Mouse (Mus musculus): ENCODE measurements around the gene Amotl1. TPM values are rescaled to one million over a fixed set of nuclear protein-coding genes. Genes with fewer than 3 reads are reported as not detected.

Gene Amotl1
- polyA plus RNA-seq, 1 experiment from 2014 or later: 29.6 TPM

DNA sequence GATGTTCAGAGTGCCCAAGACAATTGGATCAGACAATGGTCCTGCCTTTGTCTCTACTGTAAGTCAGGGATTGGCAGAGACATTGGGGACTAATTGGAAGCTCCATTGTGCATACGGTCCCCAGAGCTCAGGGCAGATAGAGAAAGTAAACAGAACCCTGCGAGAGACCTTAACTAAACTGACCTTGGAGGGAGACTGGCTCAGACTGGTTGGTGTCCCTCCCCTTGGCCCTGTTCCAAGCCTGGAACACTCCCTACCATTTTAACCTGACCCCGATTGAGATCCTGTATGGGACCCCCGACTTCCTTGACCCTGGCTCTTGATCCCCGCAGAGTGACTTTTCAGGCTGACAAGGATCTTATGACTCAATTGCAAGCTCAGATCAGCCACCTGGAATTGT lies 114.9 kb downstream of the Amotl1 start:
- no peaks in the 10 kb centered on the region for H3K4me1 ChIP-seq (ENCODE audit: insufficient read depth)
- ATAC-seq (ENCODE audit: insufficient read depth): no peak

DNA sequence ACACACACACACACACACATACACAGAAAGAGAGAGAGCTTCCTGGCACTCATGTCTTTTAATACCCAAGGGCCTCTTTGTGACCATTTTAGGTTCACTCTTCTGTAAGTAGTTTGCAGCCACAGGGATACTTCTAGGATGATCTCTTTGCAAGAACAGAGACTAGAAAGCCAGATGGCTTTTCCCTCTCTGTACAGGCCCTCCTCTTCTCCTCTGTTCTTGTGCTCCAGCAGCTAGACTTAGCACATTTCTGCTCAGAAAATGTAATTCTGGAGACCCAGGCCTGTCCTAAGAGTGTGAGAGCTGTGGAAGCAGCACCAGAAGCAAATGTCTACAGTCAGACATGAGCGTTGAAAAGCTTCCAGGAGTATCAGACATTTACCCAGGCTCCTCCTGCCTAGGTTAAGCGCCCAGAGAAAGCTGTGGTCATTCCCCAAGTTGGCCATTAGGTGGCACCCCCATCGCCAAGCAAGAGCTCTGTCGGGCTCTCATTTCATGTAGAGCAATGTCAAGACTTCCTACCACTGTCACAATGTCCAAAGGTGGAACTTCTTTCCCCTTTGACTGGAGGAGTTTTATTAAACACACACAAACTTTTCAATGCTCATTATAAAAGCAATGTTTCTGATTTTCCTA lies 121.3 kb downstream of the Amotl1 start:
- Histone ChIP-seq H3K9me3 (ENCODE audit: low read depth, low read length) (no peaks in the 10 kb centered on the region), H3K4me2 (no peak overlapping the region), H3K4me1 (ENCODE audit: insufficient read depth) (no peaks in the 10 kb centered on the region), H3K4me3 (ENCODE audit: low read depth, low read length) (no peak overlapping the region), H3K27ac (ENCODE audit: low read depth) (no peak overlapping the region), H3K27me3 (ENCODE audit: insufficient read depth, low read length) (no peaks in the 10 kb centered on the region), H3K36me3 (ENCODE audit: insufficient read depth) (no peaks in the 10 kb centered on the region), H3K9ac (no peak overlapping the region)
- 3% methylated on average over 4 of the region's 4 CpGs for WGBS
- DNase-seq (peak; percentile 91), ATAC-seq (ENCODE audit: insufficient read depth) (peak; percentile 75)
- TF ChIP-seq CTCF (IDR thresholded peaks at IDR 0.05; ENCODE audit: low read depth): peak; percentile 87

More for the DNA sequence above, 114.9 kb downstream of the Amotl1 start:
- Histone ChIP-seq H3K36me3 (ENCODE audit: insufficient read depth) (no peaks in the 10 kb centered on the region), H3K27ac (ENCODE audit: low read depth) (no peak overlapping the region), H3K9me3 (ENCODE audit: low read depth, low read length) (no peaks in the 10 kb centered on the region), H3K4me2 (no peak overlapping the region), H3K27me3 (ENCODE audit: insufficient read depth, low read length) (no peaks in the 10 kb centered on the region), H3K9ac (no peak overlapping the region), H3K4me3 (ENCODE audit: low read depth, low read length) (no peak overlapping the region)
- WGBS: 43% methylated on average over 5 of the region's 5 CpGs
- no peak for TF ChIP-seq CTCF (IDR thresholded peaks at IDR 0.05; ENCODE audit: low read depth)
- DNase-seq: no peak

DNA sequence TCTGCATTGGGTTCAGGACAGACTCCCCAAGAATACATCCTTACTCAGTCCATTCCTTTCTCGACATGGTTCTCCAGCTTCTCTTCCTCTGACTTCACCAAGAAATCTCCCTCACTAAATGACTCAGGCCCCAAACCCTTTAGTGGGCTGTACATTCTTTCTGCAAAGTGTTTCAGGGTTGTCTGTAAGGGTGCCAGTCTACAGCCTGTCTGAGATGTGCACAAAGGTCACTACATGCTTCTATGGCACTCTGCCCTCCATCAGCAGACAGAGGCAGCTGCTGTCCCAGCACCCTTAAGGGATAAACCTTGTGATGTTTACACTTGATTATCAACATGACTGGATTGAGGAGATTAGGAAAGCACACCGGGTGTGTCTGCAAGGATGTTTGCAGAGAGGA lies 123.2 kb downstream of the Amotl1 start:
- WGBS: 34% methylated on average over 2 of the region's 2 CpGs
- Histone ChIP-seq H3K4me1 (ENCODE audit: insufficient read depth) (no peaks in the 10 kb centered on the region), H3K27ac (ENCODE audit: low read depth) (no peak overlapping the region), H3K4me2 (no peak overlapping the region), H3K9me3 (ENCODE audit: low read depth, low read length) (no peaks in the 10 kb centered on the region), H3K4me3 (ENCODE audit: low read depth, low read length) (no peak overlapping the region), H3K9ac (no peak overlapping the region), H3K36me3 (ENCODE audit: insufficient read depth) (no peaks in the 10 kb centered on the region), H3K27me3 (ENCODE audit: insufficient read depth, low read length) (no peaks in the 10 kb centered on the region)
- DNase-seq: no peak
- no peak for ATAC-seq (ENCODE audit: insufficient read depth)
- no peak for TF ChIP-seq CTCF (IDR thresholded peaks at IDR 0.05; ENCODE audit: low read depth)

DNA sequence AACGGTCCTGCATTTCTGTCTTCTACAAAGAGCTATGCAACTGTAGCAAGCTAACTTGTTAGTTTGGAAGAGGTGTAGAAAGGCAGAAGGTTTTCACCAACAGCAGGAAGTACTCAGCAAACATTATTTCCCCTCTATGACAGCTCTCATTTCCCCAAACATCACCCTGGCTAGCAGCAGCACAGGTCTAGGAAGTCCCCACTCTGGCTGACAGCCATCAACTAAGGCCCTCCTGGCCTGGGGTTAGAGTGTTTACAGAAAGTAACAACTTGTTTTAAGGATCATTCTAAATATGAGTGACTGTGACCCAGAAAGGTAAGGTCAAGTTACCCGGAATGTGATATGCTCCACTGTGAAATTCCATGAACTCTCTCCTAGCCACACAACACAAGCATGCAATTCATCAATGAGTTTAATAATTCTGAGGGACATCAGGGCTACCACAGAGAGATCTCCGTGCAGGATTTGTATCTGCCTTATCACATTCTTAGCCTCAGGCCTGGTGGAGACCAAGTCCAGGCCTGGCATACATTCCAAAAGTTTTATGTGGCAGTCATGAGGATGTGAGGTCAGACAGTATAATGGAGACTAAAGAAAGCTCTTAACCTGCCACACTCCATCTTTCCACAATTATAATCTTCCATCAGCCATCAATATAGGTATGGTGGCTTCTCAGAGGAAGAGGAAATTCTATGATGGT lies 123.7 kb downstream of the Amotl1 start:
- no peaks in the 10 kb centered on the region for H3K27me3 ChIP-seq (ENCODE audit: insufficient read depth, low read length)
- H3K9ac ChIP-seq: no peak overlapping the region
- no peaks in the 10 kb centered on the region for H3K4me1 ChIP-seq (ENCODE audit: insufficient read depth)
- H3K9me3 ChIP-seq (ENCODE audit: low read depth, low read length): no peaks in the 10 kb centered on the region
- DNase-seq (peak; percentile 13), ATAC-seq (ENCODE audit: insufficient read depth) (no peak)
- no peak for TF ChIP-seq CTCF (IDR thresholded peaks at IDR 0.05; ENCODE audit: low read depth)
- H3K4me3 ChIP-seq (ENCODE audit: low read depth, low read length): no peak overlapping the region
- WGBS: 18% methylated on average over 3 of the region's 3 CpGs
- H3K27ac ChIP-seq (ENCODE audit: low read depth): no peak overlapping the region
- H3K4me2 ChIP-seq: no peak overlapping the region
- no peaks in the 10 kb centered on the region for H3K36me3 ChIP-seq (ENCODE audit: insufficient read depth)

DNA sequence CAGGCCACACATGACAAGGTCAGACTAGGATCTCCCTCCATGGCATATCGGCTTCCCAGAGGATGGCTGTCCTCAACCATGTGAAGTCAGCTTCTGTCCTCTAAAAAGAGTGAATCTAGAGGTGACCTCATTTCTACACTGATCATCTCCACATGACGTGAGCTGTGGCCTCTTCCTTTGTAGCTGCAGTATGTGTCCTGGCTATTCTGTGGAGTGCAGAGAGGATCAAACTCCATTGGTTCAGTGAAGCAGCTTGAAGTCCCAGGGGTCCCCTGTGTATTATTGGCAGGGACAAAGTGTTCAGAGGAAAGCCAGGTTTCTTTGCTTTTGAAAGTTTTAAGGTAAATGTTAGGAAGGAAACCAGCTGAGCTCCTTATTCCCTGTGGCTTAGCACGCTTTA lies 126.8 kb downstream of the Amotl1 start:
- no peak overlapping the region for H3K4me3 ChIP-seq (ENCODE audit: low read depth, low read length)
- WGBS: 84% methylated on average over 3 of the region's 3 CpGs
- no peak overlapping the region for H3K4me2 ChIP-seq
- H3K27ac ChIP-seq (ENCODE audit: low read depth): no peak overlapping the region
- H3K36me3 ChIP-seq (ENCODE audit: insufficient read depth): no peaks in the 10 kb centered on the region
- no peaks in the 10 kb centered on the region for H3K9me3 ChIP-seq (ENCODE audit: low read depth, low read length)
- TF ChIP-seq CTCF (IDR thresholded peaks at IDR 0.05; ENCODE audit: low read depth): no peak
- no peaks in the 10 kb centered on the region for H3K27me3 ChIP-seq (ENCODE audit: insufficient read depth, low read length)
- H3K9ac ChIP-seq: no peak overlapping the region
- DNase-seq (no peak), ATAC-seq (ENCODE audit: insufficient read depth) (no peak)
- no peaks in the 10 kb centered on the region for H3K4me1 ChIP-seq (ENCODE audit: insufficient read depth)

DNA sequence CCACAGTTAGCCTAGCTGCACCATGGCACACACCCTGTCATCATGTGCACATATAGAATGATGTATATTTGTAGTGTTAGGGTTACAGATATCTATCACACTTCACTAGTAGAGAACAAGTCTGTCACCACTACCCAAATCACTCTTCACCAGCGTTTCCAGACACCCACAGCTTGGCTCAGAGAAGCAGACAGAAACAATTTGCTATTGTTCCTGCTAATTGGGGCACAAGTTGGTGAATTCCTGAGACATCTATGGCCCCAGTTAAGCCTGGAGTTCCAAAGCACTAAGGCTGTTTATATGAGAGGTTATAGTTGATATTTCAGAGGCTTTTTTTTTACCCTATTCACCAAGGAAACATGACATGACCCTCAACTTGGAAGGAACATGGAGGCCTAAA lies 127.6 kb downstream of the Amotl1 start:
- Histone ChIP-seq H3K4me2 (no peak overlapping the region), H3K27ac (ENCODE audit: low read depth) (no peak overlapping the region), H3K27me3 (ENCODE audit: insufficient read depth, low read length) (no peaks in the 10 kb centered on the region), H3K4me1 (ENCODE audit: insufficient read depth) (no peaks in the 10 kb centered on the region), H3K36me3 (ENCODE audit: insufficient read depth) (peaks cover 3% of the 10 kb centered on the region; the same call in 1 of the 2 replicates), H3K4me3 (ENCODE audit: low read depth, low read length) (no peak overlapping the region), H3K9ac (no peak overlapping the region), H3K9me3 (ENCODE audit: low read depth, low read length) (no peaks in the 10 kb centered on the region)
- ATAC-seq (ENCODE audit: insufficient read depth) (no peak), DNase-seq (no peak)
- TF ChIP-seq CTCF (IDR thresholded peaks at IDR 0.05; ENCODE audit: low read depth): no peak
- 57% methylated on average over 1 of the region's 1 CpGs for WGBS

DNA sequence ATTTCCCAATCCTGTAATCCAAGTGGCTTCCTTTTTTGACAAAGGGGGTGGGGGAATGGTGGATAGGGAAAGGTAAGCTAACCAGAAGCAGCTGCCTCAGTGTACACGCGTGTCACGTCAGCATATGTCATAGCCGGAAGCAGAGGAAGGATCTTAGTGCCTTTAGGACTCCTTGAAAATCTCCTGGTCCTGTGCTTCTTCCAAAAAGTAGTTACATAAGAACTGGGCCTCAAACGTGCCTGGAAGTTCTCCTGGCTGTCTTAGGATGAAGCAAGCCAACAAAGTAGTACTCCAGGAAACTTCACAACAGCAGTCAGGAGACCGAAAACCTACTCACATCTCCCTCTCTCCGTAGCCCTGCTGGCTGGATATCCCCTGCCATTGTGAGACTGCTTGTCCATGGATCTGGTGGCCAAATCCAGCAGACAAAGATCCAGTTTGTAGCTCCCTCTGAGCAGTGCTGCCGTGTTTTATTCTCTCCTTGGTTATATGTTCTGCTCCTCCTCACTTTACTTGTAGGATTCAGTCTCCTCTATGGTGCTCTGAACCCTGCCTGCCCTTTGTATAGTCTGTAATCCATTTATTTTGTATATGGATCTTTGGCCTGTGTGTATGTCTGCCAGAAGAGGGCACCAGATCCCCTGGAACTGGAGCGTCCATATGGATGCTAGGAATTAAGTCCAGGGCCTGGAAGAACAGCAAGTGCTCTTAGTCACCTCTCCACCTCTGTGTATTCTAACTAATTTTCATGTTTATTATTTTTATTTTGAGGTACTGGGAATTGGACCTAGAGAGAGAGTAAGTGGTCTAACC lies 132.0 kb downstream of the Amotl1 start:
- WGBS: 70% methylated on average over 9 of the region's 9 CpGs
- DNase-seq (peak; percentile 80), ATAC-seq (ENCODE audit: insufficient read depth) (peak; percentile 69)
- Histone ChIP-seq H3K4me2 (no peak overlapping the region), H3K4me1 (ENCODE audit: insufficient read depth) (no peaks in the 10 kb centered on the region), H3K9me3 (ENCODE audit: low read depth, low read length) (no peaks in the 10 kb centered on the region), H3K27me3 (ENCODE audit: insufficient read depth, low read length) (no peaks in the 10 kb centered on the region), H3K4me3 (ENCODE audit: low read depth, low read length) (no peak overlapping the region), H3K9ac (no peak overlapping the region), H3K36me3 (ENCODE audit: insufficient read depth) (peaks cover 34% of the 10 kb centered on the region), H3K27ac (ENCODE audit: low read depth) (no peak overlapping the region)
- peak; percentile 78 for TF ChIP-seq CTCF (IDR thresholded peaks at IDR 0.05; ENCODE audit: low read depth)
